Mouse (Mus musculus): ENCODE data around the gene Synpr.
"Not testable (repeated sequence)": the region's sequence is repeated elsewhere in the genome, so short reads cannot be mapped to it uniquely, and the experiment has no call there.

Synpr gene

GRCm38 (mm10) chr14:13284091-13284844 is at the start of gene Synpr:
Gene Synpr (plus strand): TSS chr14:13284780.
- peak; percentile 92 for DNase-seq (ENCODE audit: low spot score)

DNA sequence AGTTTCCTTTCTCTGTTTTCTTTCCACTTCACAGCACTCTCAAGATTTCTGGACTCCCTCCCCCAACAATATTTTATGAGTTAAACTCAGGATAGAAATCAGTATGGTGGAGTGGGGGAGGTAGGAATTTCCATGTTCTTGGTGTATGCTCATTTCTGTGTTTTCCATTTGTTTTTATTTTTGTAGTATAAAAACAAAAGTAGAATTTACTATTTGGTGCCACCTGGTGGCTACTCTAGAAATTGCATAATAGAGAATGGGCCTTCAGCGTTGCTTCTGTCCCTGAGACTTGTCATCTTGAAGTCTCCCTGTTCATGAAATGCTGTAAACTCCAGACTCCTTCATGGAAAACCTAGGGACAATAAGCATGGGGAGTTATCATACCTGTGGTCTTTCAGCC is 47.7 kb upstream of the Synpr start:
- DNase-seq (ENCODE audit: low spot score): peak; percentile 77

DNA sequence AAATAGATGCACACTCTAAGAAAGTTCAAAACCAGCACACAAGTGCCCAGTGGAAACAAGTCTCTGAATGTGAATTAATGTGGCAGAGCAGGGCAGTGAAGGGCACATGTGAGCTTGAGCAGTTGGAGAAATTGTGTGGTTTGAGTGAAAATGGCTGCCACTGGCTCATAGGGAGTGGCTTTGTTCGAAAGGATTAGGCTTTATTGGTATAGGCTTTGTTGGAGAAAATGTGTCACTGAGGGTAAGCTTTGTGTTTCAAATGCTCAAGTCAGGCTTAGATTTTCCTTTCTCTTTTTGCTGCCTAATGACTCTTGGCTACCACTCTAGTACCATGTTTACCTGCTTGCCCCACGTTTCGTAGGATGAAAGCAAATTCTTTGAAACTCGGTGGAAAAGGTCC is 37.1 kb upstream of the Synpr start:
- DNase-seq (ENCODE audit: low spot score): no peak

GRCm38 (mm10) chr14:13249361-13249760 is 35.2 kb upstream of the Synpr start:
- DNase-seq (ENCODE audit: low spot score): no peak

DNA sequence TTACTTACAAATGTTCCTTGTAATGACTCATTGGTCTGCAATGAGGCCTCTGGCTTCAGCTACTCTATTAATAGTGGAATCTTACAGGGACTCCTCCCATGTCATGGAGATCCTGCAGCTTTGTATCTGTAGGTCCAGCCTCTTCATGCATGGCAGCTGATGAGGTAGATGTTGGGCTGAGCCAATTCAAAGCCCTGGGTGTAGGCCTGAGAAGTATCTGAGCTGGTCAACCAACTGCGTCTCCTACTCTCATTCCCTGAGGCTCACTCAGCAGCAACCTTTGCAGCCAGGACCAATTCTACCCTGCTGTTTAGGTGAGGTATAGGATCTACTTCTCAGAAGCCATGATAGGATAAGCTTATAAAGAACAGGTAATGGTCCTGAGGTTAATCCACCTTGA is 32.0 kb upstream of the Synpr start:
- DNase-seq (ENCODE audit: low spot score): no peak

DNA sequence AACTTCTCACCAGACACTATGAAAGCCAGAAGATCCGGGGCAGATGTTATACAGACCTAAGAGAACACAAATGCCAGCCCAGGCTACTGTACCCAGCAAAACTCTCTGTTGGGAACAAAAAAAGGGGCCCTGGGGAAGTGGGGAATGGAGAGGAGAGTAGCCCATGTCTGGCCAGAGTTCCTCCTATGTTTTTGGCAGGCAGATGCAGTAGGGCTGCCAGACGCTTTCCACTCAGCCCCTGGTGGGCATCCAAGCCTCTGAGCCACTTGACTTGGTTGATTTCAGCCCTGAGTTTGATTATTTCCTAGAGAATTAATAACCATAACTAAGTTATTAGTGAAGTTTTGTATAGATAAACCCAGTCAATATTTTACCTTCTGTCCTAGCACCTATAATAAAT is 29.8 kb upstream of the Synpr start:
- DNase-seq (ENCODE audit: low spot score): not testable (repeated sequence)

DNA sequence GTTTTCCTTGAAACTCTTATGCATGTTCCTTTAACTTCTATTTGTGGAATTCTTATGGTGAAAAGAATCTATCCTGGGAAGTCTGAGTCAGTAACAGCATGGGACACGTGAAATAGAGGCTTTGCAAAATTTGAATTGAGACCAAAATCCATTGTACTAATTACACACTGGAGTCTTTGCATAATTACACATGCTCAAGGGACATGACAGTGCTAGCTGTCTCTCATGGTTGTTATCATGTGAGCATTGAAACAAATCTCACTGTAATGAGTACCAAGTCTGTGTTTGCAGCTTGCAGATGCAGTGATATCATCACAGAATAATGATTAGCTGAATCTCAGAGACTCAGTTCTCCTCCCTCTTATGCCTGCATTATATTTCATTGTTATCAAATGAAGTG is 22.2 kb upstream of the Synpr start:
- DNase-seq (ENCODE audit: low spot score): no peak

GRCm38 (mm10) chr14:13266331-13266730 is 18.2 kb upstream of the Synpr start:
- DNase-seq (ENCODE audit: low spot score): no peak

GRCm38 (mm10) chr14:13267181-13267580 is 17.4 kb upstream of the Synpr start:
- no peak for DNase-seq (ENCODE audit: low spot score)

GRCm38 (mm10) chr14:13283211-13283610 is 1.4 kb upstream of the Synpr start:
- DNase-seq (ENCODE audit: low spot score): peak; percentile 1

DNA sequence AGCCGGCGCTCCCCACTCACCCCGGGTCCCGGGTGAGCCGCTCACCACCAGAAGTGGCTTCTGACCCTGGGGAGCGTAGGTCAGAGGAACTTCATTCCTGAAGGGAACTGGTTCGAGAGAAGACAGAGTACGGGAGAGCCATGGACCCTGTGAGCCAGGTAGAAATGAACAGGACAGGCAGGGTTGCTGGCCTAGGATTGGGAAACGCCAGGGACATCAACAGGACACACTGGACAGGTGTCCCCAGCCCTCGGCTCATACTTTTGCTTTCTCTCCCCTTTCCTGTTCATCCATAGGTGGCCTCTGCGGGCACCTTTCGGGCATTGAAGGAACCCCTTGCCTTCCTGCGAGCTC is 242 bp downstream of the Synpr start:
- DNase-seq (ENCODE audit: low spot score): no peak

- no peak for DNase-seq (ENCODE audit: low spot score)
Observed at GRCm38 (mm10) chr14:13285341-13286130, 956 bp downstream of the Synpr start.

- DNase-seq (ENCODE audit: low spot score): no peak
Observed at GRCm38 (mm10) chr14:13294200-13294599, 9.6 kb downstream of the Synpr start.

- DNase-seq (ENCODE audit: low spot score): no peak
Observed at GRCm38 (mm10) chr14:13314323-13314722, 29.7 kb downstream of the Synpr start.

GRCm38 (mm10) chr14:13328461-13328860 is 43.9 kb downstream of the Synpr start:
- DNase-seq (ENCODE audit: low spot score): no peak

- DNase-seq (ENCODE audit: low spot score): no peak
Observed at GRCm38 (mm10) chr14:13332497-13333306, 48.1 kb downstream of the Synpr start.

DNA sequence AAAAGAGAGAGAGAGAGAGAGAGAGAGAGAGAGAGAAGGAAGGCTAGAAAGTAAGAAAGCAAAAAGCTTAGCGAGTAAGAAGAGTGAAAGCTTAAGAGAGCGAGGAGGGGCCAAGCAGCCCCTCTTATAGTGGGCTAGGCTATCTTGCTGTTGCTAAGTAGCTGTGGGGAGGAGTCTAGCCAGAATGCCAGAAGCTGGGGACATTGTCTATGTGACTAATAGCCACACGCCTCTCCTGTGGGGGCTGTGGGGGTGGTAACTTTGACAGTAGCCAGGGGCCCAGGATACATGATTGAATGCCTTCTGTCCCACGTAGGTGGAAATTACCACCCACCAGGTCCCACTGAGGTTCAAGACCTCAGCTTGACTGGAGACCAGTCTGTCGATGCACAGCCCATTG is 48.8 kb downstream of the Synpr start:
- DNase-seq (ENCODE audit: low spot score): no peak

DNA sequence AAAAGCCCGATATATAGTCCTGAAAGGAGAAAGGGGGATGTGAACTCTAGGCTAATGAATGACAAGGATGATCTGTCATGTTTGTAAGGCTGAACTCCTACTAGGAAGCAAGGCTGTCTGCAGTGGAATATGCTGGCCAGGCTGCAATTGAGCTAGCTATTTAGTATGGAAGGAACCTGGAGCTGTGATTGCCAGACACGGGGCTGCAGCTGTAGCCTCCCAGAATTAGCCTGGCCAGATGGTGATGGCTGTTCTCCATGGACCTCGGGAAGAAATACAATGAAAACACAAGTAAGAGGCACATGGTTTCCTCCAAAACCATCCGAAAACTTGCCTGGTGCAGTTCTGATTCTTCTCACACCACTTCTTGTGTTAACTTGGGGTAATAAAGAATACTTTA is 51.6 kb downstream of the Synpr start:
- DNase-seq (ENCODE audit: low spot score): no peak

GRCm38 (mm10) chr14:13340688-13341087 is 56.1 kb downstream of the Synpr start:
- no peak for DNase-seq (ENCODE audit: low spot score)

- DNase-seq (ENCODE audit: low spot score): no peak
Observed at GRCm38 (mm10) chr14:13344240-13344639, 59.7 kb downstream of the Synpr start.

GRCm38 (mm10) chr14:13349170-13349865 is 64.7 kb downstream of the Synpr start:
- peak; percentile 49 for DNase-seq (ENCODE audit: low spot score)

DNA sequence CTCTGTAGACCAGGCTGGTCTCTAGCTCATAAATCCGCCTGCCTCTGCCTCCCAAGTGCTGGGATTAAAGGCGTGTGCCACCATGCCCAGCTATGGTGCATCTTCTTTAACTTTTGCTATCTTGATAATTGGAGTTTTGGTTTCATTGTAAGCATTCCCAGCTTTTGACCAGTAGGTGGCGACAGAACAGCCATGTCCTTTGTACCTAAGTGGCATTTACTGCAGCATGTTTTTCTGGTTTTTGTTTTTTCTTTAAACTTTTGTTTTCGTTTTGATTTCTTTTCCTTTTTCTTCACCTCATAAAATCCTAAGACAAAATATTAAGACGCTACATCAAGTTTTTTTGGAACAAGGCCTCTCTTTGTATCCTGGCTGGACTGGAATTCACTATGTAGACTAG is 69.6 kb downstream of the Synpr start:
- peak; percentile 76 for DNase-seq (ENCODE audit: low spot score)

Data from embryo, embryonic 10.5 days (tissue).